Comparison of ENCODE assay signal across 21 mouse cellular contexts in the genomic region with DNA sequence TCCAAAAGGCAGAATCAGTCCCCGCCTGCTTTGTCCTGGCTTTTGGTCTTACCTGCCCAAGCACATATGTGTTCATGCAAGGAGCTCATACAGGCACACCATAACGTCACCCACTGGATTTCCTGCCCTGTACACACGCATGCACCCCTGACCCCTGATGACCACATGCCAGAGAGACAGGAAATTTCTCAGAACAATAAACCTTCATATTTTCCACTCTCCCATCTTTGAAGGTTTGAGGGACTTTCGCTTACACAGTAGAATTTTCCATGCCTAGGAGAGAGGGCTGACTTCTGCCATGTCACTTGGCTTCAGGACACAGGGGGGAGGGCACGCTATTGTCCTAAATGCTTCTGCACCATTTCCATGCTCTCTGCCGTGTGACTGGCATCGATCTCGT. TPM values are rescaled to one million over a fixed set of nuclear protein-coding genes. Genes with fewer than 3 reads are reported as not detected.
A peak's percentile ranks its signal among the peaks of the same experiment; 100 is the strongest.
DNase-seq lines count a peak whose midpoint lies in the region; ATAC-seq and TF ChIP-seq lines count a peak whose summit lies in the region.
"Had no signal": no experiment of that assay in that cellular context is flagged by ENCODE, and none has a peak within 500 bp of the region (broad histone marks: within the 10 kb centered on the region; RNA-seq: fewer than 3 reads in every experiment).

No protein-coding gene starts in this region.

- no peak for TF ChIP-seq EP300 in heart, postnatal 0 days (IDR thresholded peaks at IDR 0.05; ENCODE audit: low read depth)

- no peaks in the 10 kb centered on the region for H3K9me3 ChIP-seq in heart, postnatal 0 days (replicated peaks; ENCODE audit: control insufficient read depth, low read length)
- H3K9me3 ChIP-seq in lung, embryonic 14.5 days (ENCODE audit: low read depth, low read length): no peaks in the 10 kb centered on the region

- no peak for TF ChIP-seq CTCF in heart, postnatal 0 days (IDR thresholded peaks at IDR 0.05; ENCODE audit: low read depth)
- no peak for TF ChIP-seq CTCF in lung, embryonic 14.5 days (IDR thresholded peaks at IDR 0.05; ENCODE audit: low read depth)

- H3K36me3 ChIP-seq in heart, postnatal 0 days (replicated peaks; ENCODE audit: control insufficient read depth, insufficient read depth, low read length): no peaks in the 10 kb centered on the region
- H3K36me3 ChIP-seq in lung, embryonic 14.5 days (ENCODE audit: insufficient read depth): no peaks in the 10 kb centered on the region

- peak overlapping the region; percentile 20; the same call in 1 of the 2 replicates for H3K27ac ChIP-seq in heart, postnatal 0 days (ENCODE audit: low read depth)
- H3K27ac ChIP-seq in lung, embryonic 14.5 days (ENCODE audit: low read depth): peak overlapping the region; percentile 42; the same call in 1 of the 2 replicates
- H3K27ac ChIP-seq: forebrain, embryonic 10.5 days; hindbrain, embryonic 10.5 days had no signal

- H3K4me3 ChIP-seq in heart, postnatal 0 days (ENCODE audit: low read depth, low read length): no peak overlapping the region
- H3K4me3 ChIP-seq in lung, embryonic 14.5 days (ENCODE audit: low read depth, low read length): no peak overlapping the region
- H3K4me3 ChIP-seq: forebrain, embryonic 10.5 days; hindbrain, embryonic 10.5 days; myocyte had no signal

- H3K4me2 ChIP-seq in heart, postnatal 0 days (ENCODE audit: low read depth, low read length): no peak overlapping the region
- no peak overlapping the region for H3K4me2 ChIP-seq in lung, embryonic 14.5 days
- H3K4me2 ChIP-seq: liver, embryonic 11.5 days had no signal

- peak; percentile 39; the same call in 1 of the 2 replicates for ATAC-seq in heart, postnatal 0 days (ENCODE audit: insufficient read depth, low read depth)
- no peak for ATAC-seq in lung, embryonic 14.5 days (ENCODE audit: insufficient read depth)
- ATAC-seq in megakaryocyte progenitor cell, adult 5-6 weeks (replicated peaks; ENCODE audit: poor library complexity): no peak
- ATAC-seq: forebrain, postnatal 0 days had no signal

- intact Hi-C loops in heart, postnatal 25 days (cut with DNase I): no loop called here

- H3K9ac ChIP-seq in heart, postnatal 0 days (replicated peaks; ENCODE audit: low read depth, low read length): no peak overlapping the region
- no peak overlapping the region for H3K9ac ChIP-seq in lung, embryonic 14.5 days
- H3K9ac ChIP-seq: forebrain, postnatal 0 days had no signal

- WGBS in heart, postnatal 0 days: 70% methylated on average over 8 of the region's 8 CpGs
- 71% methylated on average over 8 of the region's 8 CpGs for WGBS in lung, embryonic 14.5 days

- peak; percentile 15 to 22 for DNase-seq in heart, adult 18-20 months
- no peak for DNase-seq in heart, postnatal 25 days (ENCODE audit: low spot score)
- DNase-seq in heart, postnatal 0 days (ENCODE audit: low spot score): peak; percentile 52
- DNase-seq in heart, adult 8-10 months (ENCODE audit: low spot score): no peak
- DNase-seq in lung, embryonic 14.5 days: no peak
- no peak for DNase-seq in lung, postnatal 36 days
- DNase-seq in CD4-positive, CD25-positive, alpha-beta regulatory T cell, adult 2 months (ENCODE audit: low read depth, low spot score): peak; percentile 45
- DNase-seq: adrenal gland, adult 2 months; cerebellum, adult 2 months; cerebellum, postnatal 36 days; forebrain, postnatal 0 days; gastrocnemius, postnatal 36 days; lung, adult 18-20 months; midbrain, embryonic 14.5 days; right cerebral cortex, postnatal 14 days; spleen, adult 18-20 months had no signal

- H3K4me1 ChIP-seq in heart, postnatal 0 days (ENCODE audit: control insufficient read depth, insufficient read depth): peaks cover 19% of the 10 kb centered on the region
- peaks cover 11% of the 10 kb centered on the region; the same call in 1 of the 2 replicates for H3K4me1 ChIP-seq in lung, embryonic 14.5 days (ENCODE audit: insufficient read depth)

- H3K27me3 ChIP-seq in heart, postnatal 0 days (ENCODE audit: control insufficient read depth, insufficient read depth, low read length): no peaks in the 10 kb centered on the region
- no peaks in the 10 kb centered on the region for H3K27me3 ChIP-seq in lung, embryonic 14.5 days (ENCODE audit: insufficient read depth, low read length)

RNA-seq across cellular contexts. Expression of a gene that starts 13.6 kb away (rescaled TPM):
- total RNA-seq in heart, adult 18-20 months (2021): 1 to 10 TPM; 5.0 to 5.1 TPM
- total RNA-seq in heart, postnatal 25 days (2021): 1 to 10 TPM; 6.6 to 7.2 TPM
- total RNA-seq in heart, postnatal 0 days (2014; rRNA removed; ENCODE audit: low replicate concordance): 17.4 and 18.0 TPM in 2 replicates
- polyA plus RNA-seq in heart, postnatal 0 days (2015; fragmentation: Nextera tagmentation; extraction: Ambion mirVana): 0.80 and 0.97 TPM in 2 replicates
- total RNA-seq in heart, adult 8-10 months (2022): 1 to 10 TPM; 3.2 to 7.3 (median 4.5) TPM
- polyA plus RNA-seq in lung, embryonic 14.5 days (2014; fragmentation: Nextera tagmentation; extraction: Ambion mirVana): 9.0 and 9.9 TPM in 2 replicates
- 8.4 and 10.7 TPM in 2 replicates for total RNA-seq in megakaryocyte progenitor cell, adult 5-6 weeks (2015)
- total RNA-seq in megakaryocyte progenitor cell, adult 5-6 weeks (2017): 4.4 and 6.6 TPM in 2 replicates

RNA-seq across cellular contexts. Expression of a gene that starts 37.5 kb away (rescaled TPM):
- total RNA-seq in heart, adult 18-20 months (2021): 10 to 100 TPM; 32.6 to 32.7 TPM
- total RNA-seq in heart, postnatal 25 days (2021): 10 to 100 TPM; 30.4 to 34.7 TPM
- total RNA-seq in heart, postnatal 0 days (2014; rRNA removed; ENCODE audit: low replicate concordance): 31.8 and 35.0 TPM in 2 replicates
- 15.4 and 16.2 TPM in 2 replicates for polyA plus RNA-seq in heart, postnatal 0 days (2015; fragmentation: Nextera tagmentation; extraction: Ambion mirVana)
- 10 to 100 TPM; 26.1 to 31.8 (median 27.3) TPM for total RNA-seq in heart, adult 8-10 months (2022)
- 8.6 and 9.8 TPM in 2 replicates for polyA plus RNA-seq in lung, embryonic 14.5 days (2014; fragmentation: Nextera tagmentation; extraction: Ambion mirVana)
- 7.1 and 7.4 TPM in 2 replicates for total RNA-seq in megakaryocyte progenitor cell, adult 5-6 weeks (2015)
- 19.7 and 20.5 TPM in 2 replicates for total RNA-seq in megakaryocyte progenitor cell, adult 5-6 weeks (2017)

Comparison
In these comparisons a context has a peak if more than half of its experiments do, and no peak if none do; other contexts are left out.
1. DNase-seq: peak in heart, adult 18-20 months (2 of 2), heart, postnatal 0 days (single experiment) and CD4-positive, CD25-positive, alpha-beta regulatory T cell, adult 2 months (single experiment); none in heart, postnatal 25 days (single experiment), heart, adult 8-10 months (single experiment), lung, embryonic 14.5 days (single experiment) and lung, postnatal 36 days (single experiment).